Mouse (Mus musculus) stomach, embryonic 15.5 days (tissue): Measurements from ENCODE around the gene Cbr2. TPM values are rescaled to one million over a fixed set of nuclear protein-coding genes. Genes with fewer than 3 reads are reported as not detected.

Experiments
- ATAC-seq: fragments of 200-750 bp; cut with Nextera tagmentation; 2 replicates; pipeline ENCODE4 v1.8.0; 2017; ENCODE audit warnings: low read depth, moderate number of reproducible peaks, moderate TSS enrichment; ENCODE audit not compliant: insufficient read depth, low FRiP score
- H3K27ac ChIP-seq: fragments of 300-500 bp; sonication (generic); 2 replicates; pipeline ENCODE4 v1.5.1; 2015; ENCODE audit warnings: mild to moderate bottlenecking, inconsistent platforms
- H3K27me3 ChIP-seq: fragments of 300-500 bp; sonication (generic); replicated peaks from 2 replicates; pipeline ENCODE4 v1.6.1; 2015; ENCODE audit warnings: inconsistent platforms
- H3K36me3 ChIP-seq: fragments of 300-500 bp; sonication (generic); 2 replicates; pipeline ENCODE4 v1.6.1; 2015; ENCODE audit warnings: inconsistent platforms
- H3K4me1 ChIP-seq: fragments of 300-500 bp; sonication (generic); 2 replicates; pipeline ENCODE4 v1.6.1; 2015; ENCODE audit warnings: inconsistent platforms
- H3K4me2 ChIP-seq: fragments of 300-500 bp; sonication (generic); 2 replicates; pipeline ENCODE4 v1.6.1; 2015; ENCODE audit warnings: mild to moderate bottlenecking, inconsistent platforms
- H3K4me3 ChIP-seq: fragments of 300-500 bp; sonication (generic); replicated peaks from 2 replicates; pipeline ENCODE4 v1.5.1; 2015; ENCODE audit warnings: inconsistent platforms
- H3K9ac ChIP-seq: fragments of 300-500 bp; sonication (generic); 2 replicates; pipeline ENCODE4 v1.6.1; 2015; ENCODE audit warnings: inconsistent platforms
- H3K9me3 ChIP-seq: fragments of 300-500 bp; sonication (generic); 2 replicates; pipeline ENCODE4 v1.6.1; 2016; ENCODE audit warnings: inconsistent platforms
- WGBS: fragments of 180-500 bp; shearing (Covaris S2); methylation state at CpG from one replicate; pipeline ENCODE4 v1.1.7; 2015; 5-methylcytosine and 5-hydroxymethylcytosine counted together
- polyA plus RNA-seq: library from polyadenylated mRNA; unstranded; fragments of >200 nt; fragmentation: Nextera tagmentation; extraction: Ambion mirVana; gene quantifications from 2 replicates; pipeline ENCODE4 v1.2.1, GENCODE M21; 2015

Cbr2 gene
- polyA plus RNA-seq, 1 experiment from 2014 or later, result 82.4 TPM

DNA sequence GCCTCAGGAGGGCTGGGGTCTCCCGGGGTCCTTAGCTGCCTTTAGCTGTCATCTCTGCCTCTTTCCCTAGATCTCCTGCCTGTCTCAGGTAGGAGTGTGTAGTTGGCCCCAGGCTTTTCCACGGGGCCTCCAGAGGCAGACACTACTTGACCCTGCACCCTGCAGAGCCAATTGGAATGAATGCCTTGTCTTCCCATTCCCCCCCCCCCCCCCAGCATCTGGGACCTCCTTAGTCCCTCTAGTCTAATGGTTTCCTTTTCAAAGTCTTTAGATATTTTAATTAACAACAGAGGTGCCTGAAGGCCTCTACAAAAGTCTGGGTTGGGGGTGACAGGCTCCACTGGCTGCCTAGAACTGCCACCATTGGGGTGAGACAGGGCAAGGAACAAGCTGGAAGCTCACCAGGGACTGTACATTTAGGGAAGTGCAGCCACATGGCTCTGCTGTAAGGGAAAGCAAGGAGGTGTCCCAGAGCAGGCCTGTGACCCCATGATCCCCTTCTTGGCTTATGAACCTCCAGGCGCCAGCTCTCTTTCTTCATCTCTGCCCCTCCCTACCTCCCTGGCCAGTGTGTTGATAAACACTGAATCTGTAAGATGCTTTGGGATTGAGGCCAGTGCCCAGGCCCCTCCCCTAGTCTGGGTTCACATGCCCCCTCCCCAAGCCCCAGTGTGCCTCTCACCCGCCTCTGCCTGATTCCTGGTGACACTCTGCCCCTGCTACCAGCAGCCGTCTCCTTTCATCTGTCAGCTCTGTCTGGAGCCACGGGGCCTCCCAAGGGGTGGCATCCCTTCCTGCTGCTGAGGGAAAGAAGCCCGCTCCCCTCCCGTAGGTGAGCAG is 27.2 kb downstream of the Cbr2 start:
- Histone ChIP-seq H3K4me2 (no peak overlapping the region), H3K27me3 (no peaks in the 10 kb centered on the region), H3K36me3 (peaks cover 13% of the 10 kb centered on the region; the same call in 1 of the 2 replicates), H3K4me3 (no peak overlapping the region), H3K9ac (no peak overlapping the region), H3K4me1 (peaks cover 36% of the 10 kb centered on the region), H3K27ac (no peak overlapping the region; the same call in 1 of the 2 replicates), H3K9me3 (no peaks in the 10 kb centered on the region)
- WGBS, result 35% methylated on average over 8 of the region's 8 CpGs
- ATAC-seq, result no peak

DNA sequence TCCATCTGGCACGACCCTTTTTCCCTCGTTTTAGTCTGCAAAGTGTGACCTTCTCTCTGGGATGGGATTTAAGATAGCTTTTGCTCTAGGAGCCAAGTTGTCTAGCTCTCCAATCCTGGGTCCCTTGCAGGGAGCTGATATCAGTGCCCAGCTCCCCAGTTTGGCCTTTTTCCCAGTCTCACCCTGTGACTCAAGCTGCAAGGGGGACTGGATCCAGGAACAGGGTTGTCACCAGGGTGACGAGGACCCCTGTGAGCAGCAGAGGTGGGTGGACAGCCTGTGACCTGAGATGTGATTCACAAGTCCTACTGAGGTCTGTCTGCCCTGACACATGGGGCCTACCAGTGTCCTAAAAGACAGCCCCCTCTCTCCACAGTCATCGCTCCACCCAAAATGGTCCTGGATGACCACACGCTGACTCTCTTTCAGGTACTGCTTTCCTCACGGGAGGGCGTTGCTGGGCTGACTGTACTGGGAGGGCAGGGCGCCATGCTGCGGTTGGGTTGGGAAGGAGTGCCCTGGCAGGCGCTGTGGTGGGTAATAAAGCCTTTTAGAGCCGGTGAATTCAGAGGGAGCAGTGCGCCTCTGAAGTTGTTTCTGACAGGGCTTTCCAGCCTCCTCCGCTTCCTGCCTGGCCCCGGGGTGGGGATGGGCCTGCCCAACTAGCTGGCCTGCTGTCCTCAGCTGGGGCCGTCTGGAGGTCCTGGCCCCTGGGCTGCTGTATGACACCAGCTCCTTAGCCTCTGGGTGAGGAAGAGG is 28.0 kb downstream of the Cbr2 start:
- WGBS, result 50% methylated on average over 15 of the region's 15 CpGs
- ATAC-seq, result 0 out of 2 replicates have a peak, but pooled peaks have one; percentile 8
- Histone ChIP-seq H3K27ac (no peak overlapping the region), H3K9me3 (no peaks in the 10 kb centered on the region), H3K36me3 (peaks cover 11% of the 10 kb centered on the region; the same call in 1 of the 2 replicates), H3K27me3 (no peaks in the 10 kb centered on the region), H3K9ac (no peak overlapping the region), H3K4me2 (no peak overlapping the region), H3K4me1 (peaks cover 30% of the 10 kb centered on the region), H3K4me3 (no peak overlapping the region)

DNA sequence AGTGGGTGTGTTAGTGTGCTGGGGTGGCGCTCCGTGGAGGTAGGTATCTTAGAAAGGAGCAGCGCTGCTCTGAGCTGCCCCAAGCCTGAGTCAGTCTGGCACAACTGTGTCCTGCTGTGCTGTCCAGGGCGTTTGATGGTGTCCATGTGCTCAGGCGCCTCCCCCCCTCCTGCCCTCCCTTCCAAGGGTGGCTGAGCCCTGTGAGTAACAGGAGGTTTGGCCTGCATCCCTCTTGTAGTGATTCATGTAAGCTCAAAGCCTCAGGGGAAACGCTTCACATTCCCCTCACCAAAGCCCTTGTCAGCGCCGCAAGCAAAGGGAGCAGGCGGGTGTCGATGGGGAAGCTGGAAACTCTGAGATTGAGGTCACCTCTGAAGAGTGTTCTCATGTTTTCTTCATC is 34.2 kb downstream of the Cbr2 start:
- Histone ChIP-seq H3K4me3 (no peak overlapping the region), H3K4me2 (no peak overlapping the region), H3K27me3 (no peaks in the 10 kb centered on the region), H3K9me3 (no peaks in the 10 kb centered on the region), H3K9ac (no peak overlapping the region), H3K36me3 (peaks cover 8% of the 10 kb centered on the region; the same call in 1 of the 2 replicates), H3K27ac (peak overlapping the region; percentile 44), H3K4me1 (peaks cover 7% of the 10 kb centered on the region)
- 55% methylated on average over 10 of the region's 10 CpGs for WGBS
- 0 out of 2 replicates have a peak, but pooled peaks have one; percentile 16 for ATAC-seq

DNA sequence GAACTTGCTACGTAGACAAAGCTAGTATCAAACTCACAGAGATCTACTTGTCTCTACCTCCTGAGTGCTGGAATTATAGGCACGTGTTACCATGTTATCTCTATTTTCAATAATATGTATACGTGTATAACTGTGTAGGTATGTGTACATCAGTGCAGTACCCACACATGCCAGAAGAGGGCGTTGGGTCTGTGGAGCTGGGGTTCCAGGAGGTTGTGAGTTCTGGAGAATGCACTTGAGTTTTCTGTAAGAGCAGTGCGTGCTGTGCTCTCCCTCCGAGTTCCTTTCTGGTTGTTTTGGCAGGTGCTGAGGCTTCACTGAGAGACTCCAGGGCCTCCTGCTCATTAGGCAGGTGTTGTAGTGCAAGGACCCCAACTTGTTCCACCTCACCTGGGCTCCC is 35.3 kb downstream of the Cbr2 start:
- Histone ChIP-seq H3K27me3 (no peaks in the 10 kb centered on the region), H3K27ac (no peak overlapping the region), H3K36me3 (peaks cover 8% of the 10 kb centered on the region; the same call in 1 of the 2 replicates), H3K4me1 (peaks cover 7% of the 10 kb centered on the region), H3K9me3 (no peaks in the 10 kb centered on the region), H3K4me2 (no peak overlapping the region), H3K4me3 (no peak overlapping the region), H3K9ac (no peak overlapping the region)
- ATAC-seq, result no peak
- WGBS, result 92% methylated on average over 6 of the region's 6 CpGs

DNA sequence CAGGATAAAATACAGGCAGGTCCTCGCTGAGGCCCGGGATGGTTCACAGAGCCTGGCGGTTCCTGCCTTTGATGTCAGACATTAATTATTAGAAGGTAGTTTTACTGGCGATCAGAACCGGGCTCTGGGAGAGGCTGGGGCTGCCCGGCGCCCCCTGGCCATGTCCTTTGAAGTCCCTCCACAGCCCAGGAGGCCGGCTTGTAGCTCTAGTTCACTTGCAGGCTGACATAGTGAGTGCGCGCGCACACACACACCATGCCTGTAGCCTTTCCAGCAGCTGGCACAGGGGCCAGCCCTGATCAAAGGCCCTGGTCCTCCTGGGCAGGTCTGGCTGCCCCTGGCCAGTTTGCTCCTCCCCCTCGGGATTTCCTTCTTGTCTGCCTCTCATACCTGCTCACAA is 36.3 kb downstream of the Cbr2 start:
- no peaks in the 10 kb centered on the region for H3K27me3 ChIP-seq
- H3K9me3 ChIP-seq, result no peaks in the 10 kb centered on the region
- H3K36me3 ChIP-seq, result 0 out of 2 replicates have a peak, but pooled peaks cover 3% of the 10 kb centered on the region
- 39% methylated on average over 12 of the region's 12 CpGs for WGBS
- no peak overlapping the region for H3K4me2 ChIP-seq
- peak; percentile 7; the same call in 1 of the 2 replicates for ATAC-seq
- H3K4me1 ChIP-seq, result peaks cover 7% of the 10 kb centered on the region
- H3K9ac ChIP-seq, result no peak overlapping the region
- H3K27ac ChIP-seq, result peak overlapping the region; percentile 33
- no peak overlapping the region for H3K4me3 ChIP-seq

DNA sequence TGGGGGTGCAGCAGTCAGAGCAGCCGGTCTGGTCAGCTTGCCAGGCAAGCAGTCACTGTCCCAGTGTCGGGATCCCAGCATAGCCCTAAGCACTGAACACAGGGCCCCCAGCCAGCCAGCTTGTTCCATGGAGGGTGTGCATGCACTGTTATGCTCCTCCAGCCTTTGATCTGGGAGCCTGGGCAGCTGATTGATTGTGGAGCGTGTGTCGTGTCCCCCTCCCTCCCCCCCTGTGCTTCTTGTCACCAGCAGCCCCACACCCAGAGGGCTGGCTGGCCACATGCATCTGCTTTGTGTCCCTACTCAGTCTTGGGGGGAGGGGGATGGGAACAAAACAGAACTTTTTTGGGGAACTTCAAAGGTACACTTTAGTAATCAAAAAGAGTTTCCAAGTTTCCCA is 36.7 kb downstream of the Cbr2 start:
- Histone ChIP-seq H3K36me3 (0 out of 2 replicates have a peak, but pooled peaks cover 6% of the 10 kb centered on the region), H3K4me1 (peaks cover 7% of the 10 kb centered on the region), H3K9ac (no peak overlapping the region), H3K4me3 (no peak overlapping the region), H3K9me3 (no peaks in the 10 kb centered on the region), H3K27ac (peak overlapping the region; percentile 33), H3K4me2 (no peak overlapping the region), H3K27me3 (no peaks in the 10 kb centered on the region)
- 16% methylated on average over 4 of the region's 4 CpGs for WGBS
- peak; percentile 63; the same call in 1 of the 2 replicates for ATAC-seq

DNA sequence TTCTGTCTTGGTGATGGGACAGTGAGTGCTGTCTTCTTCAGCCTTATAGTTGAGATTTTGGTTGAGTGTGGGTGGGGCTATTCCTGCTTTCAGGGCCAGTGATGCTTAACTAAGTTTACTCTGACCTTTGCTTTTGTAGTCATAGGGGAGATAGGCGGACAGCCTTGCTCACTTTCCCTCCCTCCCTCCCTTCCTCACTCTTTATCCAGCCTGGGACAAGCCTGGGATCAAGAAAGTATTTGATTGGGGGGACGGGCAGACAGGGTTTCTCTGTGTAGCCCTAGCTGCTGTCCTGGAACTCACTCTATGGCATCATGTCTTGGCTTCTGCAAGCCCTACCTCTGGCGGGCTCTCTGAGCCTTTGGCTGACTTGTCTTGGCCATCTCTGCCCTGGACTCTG is 38.5 kb downstream of the Cbr2 start:
- Histone ChIP-seq H3K9me3 (no peaks in the 10 kb centered on the region), H3K27me3 (no peaks in the 10 kb centered on the region), H3K27ac (no peak overlapping the region), H3K4me2 (no peak overlapping the region), H3K36me3 (0 out of 2 replicates have a peak, but pooled peaks cover 17% of the 10 kb centered on the region), H3K9ac (no peak overlapping the region), H3K4me3 (no peak overlapping the region), H3K4me1 (peaks cover 7% of the 10 kb centered on the region)
- ATAC-seq, result no peak
- WGBS, result 66% methylated on average over 3 of the region's 3 CpGs

DNA sequence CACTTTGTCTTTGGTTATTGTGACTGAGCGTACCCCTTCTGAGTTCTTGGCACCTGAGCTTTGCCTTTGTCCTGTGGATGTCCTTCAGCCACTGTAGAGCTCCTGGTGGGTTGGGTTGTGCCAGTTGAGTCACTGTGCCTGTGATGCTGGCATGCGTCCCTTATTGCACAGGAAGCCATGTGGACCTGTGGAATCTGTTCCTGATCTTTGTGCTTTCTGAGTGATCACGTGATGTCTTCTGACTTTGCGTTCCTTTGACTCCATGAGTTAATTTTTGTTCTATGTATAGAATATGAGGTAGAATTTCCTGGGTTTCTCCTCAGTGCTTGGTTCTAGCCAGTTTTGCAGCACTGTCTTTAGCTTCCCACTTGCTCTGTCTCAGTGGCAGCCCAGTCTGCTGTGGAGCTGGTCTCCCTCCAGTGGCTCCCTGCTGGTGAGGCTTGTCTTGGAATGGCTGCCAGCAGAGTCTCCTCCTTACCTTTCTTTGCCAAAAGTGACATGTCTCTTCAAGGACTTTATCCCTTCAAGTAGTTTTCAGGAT is 39.4 kb downstream of the Cbr2 start:
- H3K9ac ChIP-seq, result no peak overlapping the region
- ATAC-seq, result no peak
- WGBS, result 92% methylated on average over 4 of the region's 4 CpGs
- H3K36me3 ChIP-seq, result peaks cover 22% of the 10 kb centered on the region; the same call in 1 of the 2 replicates
- no peak overlapping the region for H3K4me3 ChIP-seq
- no peak overlapping the region for H3K27ac ChIP-seq
- no peaks in the 10 kb centered on the region for H3K9me3 ChIP-seq
- peaks cover 7% of the 10 kb centered on the region for H3K4me1 ChIP-seq
- no peaks in the 10 kb centered on the region for H3K27me3 ChIP-seq
- no peak overlapping the region for H3K4me2 ChIP-seq

DNA sequence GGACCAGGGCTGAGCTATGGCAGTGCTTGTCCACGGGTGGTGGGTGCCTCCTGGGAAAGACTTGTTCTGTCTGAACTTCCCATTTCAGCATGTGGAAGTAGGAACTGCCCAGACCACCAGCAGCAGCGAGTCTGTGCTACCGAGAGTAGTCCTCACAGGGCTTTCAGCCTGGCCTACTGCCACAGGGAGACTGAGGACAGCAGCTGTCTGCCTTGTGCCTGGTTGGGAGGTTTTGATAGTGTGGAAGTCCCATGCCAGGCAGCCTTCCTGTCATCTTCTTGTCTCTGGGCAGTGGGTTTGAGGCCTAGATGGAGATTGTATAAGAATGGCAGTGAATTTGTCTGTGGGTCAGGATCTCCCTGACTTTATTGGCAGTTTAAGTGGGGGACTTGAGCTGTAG is 42.5 kb downstream of the Cbr2 start:
- Histone ChIP-seq H3K9me3 (no peaks in the 10 kb centered on the region), H3K27ac (no peak overlapping the region), H3K4me1 (peaks cover 12% of the 10 kb centered on the region; the same call in 1 of the 2 replicates), H3K4me3 (no peak overlapping the region), H3K27me3 (no peaks in the 10 kb centered on the region), H3K9ac (no peak overlapping the region), H3K36me3 (peaks cover 26% of the 10 kb centered on the region; the same call in 1 of the 2 replicates), H3K4me2 (no peak overlapping the region)
- ATAC-seq, result no peak
- 83% methylated on average over 3 of the region's 3 CpGs for WGBS

DNA sequence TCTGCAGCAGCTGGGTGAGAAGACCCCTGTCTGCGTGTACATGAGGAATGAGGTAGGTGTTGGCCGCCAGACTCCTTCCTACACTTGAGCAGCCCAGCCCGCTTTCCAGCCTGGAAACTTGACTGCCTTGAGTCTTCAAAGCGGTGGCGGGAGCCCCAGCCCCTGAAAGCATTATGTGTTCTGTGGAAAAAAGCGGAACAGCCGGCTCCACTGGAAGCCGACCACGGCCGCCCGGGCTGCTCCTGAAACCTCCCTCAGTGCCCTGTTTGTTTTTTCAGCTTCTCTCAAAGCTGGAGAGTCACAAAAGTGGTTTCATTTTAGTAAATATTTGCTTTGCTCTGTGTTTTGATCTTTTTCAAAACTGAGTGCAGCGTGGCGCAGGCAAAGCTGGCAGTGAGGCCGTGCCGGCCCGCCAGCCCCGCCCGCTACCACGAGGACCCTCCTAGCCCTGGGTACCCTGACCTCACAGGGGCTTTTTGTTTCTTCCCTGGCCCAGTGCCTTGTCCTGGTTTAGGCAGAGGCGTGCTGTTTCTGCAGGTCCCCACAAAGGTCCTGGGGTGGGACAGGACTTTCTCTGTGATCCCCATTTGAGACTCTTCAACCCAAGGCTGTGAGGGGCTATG is 45.2 kb downstream of the Cbr2 start:
- Histone ChIP-seq H3K27me3 (no peaks in the 10 kb centered on the region), H3K27ac (peak overlapping the region; percentile 81), H3K4me1 (peaks cover 12% of the 10 kb centered on the region; the same call in 1 of the 2 replicates), H3K4me3 (no peak overlapping the region), H3K36me3 (peaks cover 34% of the 10 kb centered on the region; the same call in 1 of the 2 replicates), H3K9me3 (no peaks in the 10 kb centered on the region), H3K9ac (no peak overlapping the region), H3K4me2 (no peak overlapping the region; the same call in 1 of the 2 replicates)
- 58% methylated on average over 20 of the region's 20 CpGs for WGBS
- ATAC-seq, result peak; percentile 63

DNA sequence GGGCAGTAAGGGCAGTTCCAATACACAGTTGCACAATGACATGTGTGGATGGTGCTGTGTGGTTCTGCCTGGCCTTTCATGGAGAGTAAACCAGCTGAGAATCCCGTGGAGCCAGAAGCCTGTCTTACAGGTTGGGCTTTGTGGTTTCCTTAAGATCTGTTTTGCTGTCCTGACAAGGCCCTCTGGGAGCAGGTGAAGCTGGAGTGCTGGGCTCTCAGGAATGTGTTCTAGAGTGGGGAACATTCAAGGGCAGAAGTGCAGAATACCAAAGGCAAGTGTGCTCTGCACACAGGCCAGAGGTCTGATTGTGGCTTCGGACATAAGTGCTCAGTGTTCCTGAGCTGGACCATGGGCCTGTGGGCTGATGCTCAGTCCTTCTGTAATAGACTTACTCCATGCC is 47.3 kb downstream of the Cbr2 start:
- Histone ChIP-seq H3K36me3 (peaks cover 31% of the 10 kb centered on the region), H3K27ac (no peak overlapping the region)

More for the DNA sequence above, 47.3 kb downstream of the Cbr2 start:
- Histone ChIP-seq H3K4me2 (no peak overlapping the region), H3K9me3 (no peaks in the 10 kb centered on the region), H3K4me1 (peaks cover 12% of the 10 kb centered on the region; the same call in 1 of the 2 replicates), H3K27me3 (no peaks in the 10 kb centered on the region), H3K9ac (no peak overlapping the region), H3K4me3 (no peak overlapping the region)
- WGBS, result 84% methylated on average over 2 of the region's 2 CpGs
- no peak for ATAC-seq
